Mouse (Mus musculus) intestine, postnatal 0 days (tissue): ENCODE measurements around the gene Cnn2. TPM values are rescaled to one million over a fixed set of nuclear protein-coding genes. Genes with fewer than 3 reads are reported as not detected.

Experiments
- ATAC-seq: fragments of 200-750 bp; cut with Nextera tagmentation; 2 replicates; pipeline ENCODE4 v1.8.0; 2017; ENCODE audit warnings: mild to moderate bottlenecking, moderate TSS enrichment, moderate library complexity
- H3K27ac ChIP-seq: fragments of 300-500 bp; sonication (generic); 2 replicates; pipeline ENCODE4 v1.5.1; 2014; ENCODE audit warnings: mild to moderate bottlenecking, low read depth, low read length, moderate library complexity
- H3K27me3 ChIP-seq: fragments of 300-500 bp; sonication (generic); replicated peaks from 2 replicates; pipeline ENCODE4 v1.6.1; 2014; ENCODE audit warnings: low read length, mixed read lengths; ENCODE audit not compliant: control insufficient read depth, insufficient read depth
- H3K36me3 ChIP-seq: fragments of 300-500 bp; sonication (generic); 2 replicates; pipeline ENCODE4 v1.6.1; 2014; ENCODE audit warnings: mild to moderate bottlenecking, moderate library complexity; ENCODE audit not compliant: control insufficient read depth, insufficient read depth
- H3K4me1 ChIP-seq: fragments of 300-500 bp; sonication (generic); replicated peaks from 2 replicates; pipeline ENCODE4 v1.6.1; 2014; ENCODE audit warnings: antibody characterized with exemption, low read length, mixed read lengths; ENCODE audit not compliant: control insufficient read depth, insufficient read depth
- H3K4me2 ChIP-seq: fragments of 300-500 bp; sonication (generic); replicated peaks from 2 replicates; pipeline ENCODE4 v1.6.1; 2014; ENCODE audit warnings: low read depth, mild to moderate bottlenecking, moderate library complexity
- H3K4me3 ChIP-seq: fragments of 300-500 bp; sonication (generic); 2 replicates; pipeline ENCODE4 v1.5.1; 2014; ENCODE audit warnings: low read depth, low read length
- H3K9ac ChIP-seq: fragments of 300-500 bp; sonication (generic); 2 replicates; pipeline ENCODE4 v1.6.1; 2014; ENCODE audit warnings: mild to moderate bottlenecking, low read depth, low read length
- H3K9me3 ChIP-seq: fragments of 300-500 bp; sonication (generic); 2 replicates; pipeline ENCODE4 v1.6.1; 2016; ENCODE audit warnings: mixed run types; ENCODE audit not compliant: control insufficient read depth
- CTCF ChIP-seq: sonication (generic); IDR thresholded peaks from 2 replicates; pipeline ENCODE4 v1.5.1; 2016; ENCODE audit warnings: low read depth, mild to moderate bottlenecking, control low read depth, antibody characterized with exemption, moderate library complexity
- WGBS: fragments of 180-500 bp; shearing (Covaris S2); extraction: QIAGEN DNeasy Blood & Tissue Kit; methylation state at CpG from one replicate; pipeline ENCODE4 v1.1.7; 2014; 5-methylcytosine and 5-hydroxymethylcytosine counted together
- polyA plus RNA-seq: library from polyadenylated mRNA; unstranded; fragments of >200 nt; fragmentation: Nextera tagmentation; extraction: Ambion mirVana; gene quantifications from 2 replicates; pipeline ENCODE4 v1.2.1, GENCODE M21; 2015

Gene Cnn2
- polyA plus RNA-seq, 1 experiment from 2014 or later, result 109 TPM

GRCm38 (mm10) chr10:80021320-80021641, 32.9 kb downstream of the Cnn2 start:
- 0 out of 2 replicates have a peak, but pooled peaks cover 3% of the 10 kb centered on the region for H3K27me3 ChIP-seq
- H3K4me3 ChIP-seq, result no peak overlapping the region
- H3K27ac ChIP-seq, result no peak overlapping the region
- no peaks in the 10 kb centered on the region for H3K36me3 ChIP-seq
- 77% methylated on average over 13 of the region's 13 CpGs for WGBS
- TF ChIP-seq CTCF, result no peak
- H3K9me3 ChIP-seq, result no peaks in the 10 kb centered on the region
- no peaks in the 10 kb centered on the region for H3K4me1 ChIP-seq
- no peak overlapping the region for H3K4me2 ChIP-seq
- no peak for ATAC-seq
- H3K9ac ChIP-seq, result no peak overlapping the region

DNA sequence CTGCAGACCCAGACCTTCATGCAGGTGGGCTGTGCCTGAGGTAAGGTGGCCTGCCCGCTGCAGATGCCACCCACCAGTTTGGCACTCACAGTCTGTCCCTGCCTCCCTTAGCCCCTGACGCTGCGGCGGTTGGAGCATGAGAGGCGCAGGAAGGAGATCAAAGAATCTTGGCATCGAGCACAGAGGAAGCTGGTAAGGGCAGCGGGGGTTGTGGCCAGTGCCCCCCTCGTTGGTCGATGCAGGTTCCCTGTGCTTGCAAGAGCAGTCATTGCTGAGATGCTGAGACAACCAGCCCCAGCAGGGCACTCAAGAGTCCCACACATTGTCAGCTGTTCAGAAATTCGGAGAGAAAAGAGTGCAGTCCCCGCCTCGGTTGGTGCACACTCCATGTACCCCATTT, 33.8 kb downstream of the Cnn2 start:
- H3K4me3 ChIP-seq, result no peak overlapping the region
- no peaks in the 10 kb centered on the region for H3K9me3 ChIP-seq
- no peak overlapping the region for H3K9ac ChIP-seq
- no peak for ATAC-seq
- no peaks in the 10 kb centered on the region for H3K36me3 ChIP-seq
- H3K27me3 ChIP-seq, result 0 out of 2 replicates have a peak, but pooled peaks cover 3% of the 10 kb centered on the region
- no peak for TF ChIP-seq CTCF
- no peak overlapping the region for H3K4me2 ChIP-seq
- no peak overlapping the region for H3K27ac ChIP-seq
- no peaks in the 10 kb centered on the region for H3K4me1 ChIP-seq
- 85% methylated on average over 12 of the region's 12 CpGs for WGBS

DNA sequence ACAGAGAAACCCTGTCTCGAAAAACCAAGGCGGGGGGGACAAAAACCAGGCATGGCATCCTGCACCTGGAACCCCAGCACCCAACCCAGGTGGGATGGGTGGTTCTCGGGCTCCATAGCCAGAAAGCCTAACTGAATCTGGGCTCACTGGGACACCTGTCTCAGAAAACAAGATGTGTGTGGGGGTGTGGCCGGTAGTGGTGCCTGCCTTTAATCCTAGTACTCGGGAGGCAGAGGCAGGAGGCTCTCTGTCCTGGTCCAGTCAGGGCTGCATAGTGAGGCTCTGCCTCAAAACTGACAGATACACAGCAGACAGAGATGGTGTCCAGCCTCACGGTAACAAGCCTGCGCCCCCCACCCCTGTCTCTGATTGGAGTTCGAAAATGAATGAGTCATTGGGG, 34.4 kb downstream of the Cnn2 start:
- no peak overlapping the region for H3K27ac ChIP-seq
- 94% methylated on average over 8 of the region's 8 CpGs for WGBS
- no peak overlapping the region for H3K9ac ChIP-seq
- H3K27me3 ChIP-seq, result 0 out of 2 replicates have a peak, but pooled peaks cover 3% of the 10 kb centered on the region
- no peak for ATAC-seq
- H3K36me3 ChIP-seq, result no peaks in the 10 kb centered on the region
- TF ChIP-seq CTCF, result no peak
- no peaks in the 10 kb centered on the region for H3K9me3 ChIP-seq
- 0 out of 2 replicates have a peak, but pooled peaks cover 3% of the 10 kb centered on the region for H3K4me1 ChIP-seq
- no peak overlapping the region for H3K4me3 ChIP-seq
- no peak overlapping the region for H3K4me2 ChIP-seq

GRCm38 (mm10) chr10:80023758-80024157, 35.4 kb downstream of the Cnn2 start:
- H3K9ac ChIP-seq, result no peak overlapping the region
- no peak overlapping the region for H3K27ac ChIP-seq
- no peak for ATAC-seq
- no peak for TF ChIP-seq CTCF
- 67% methylated on average over 5 of the region's 5 CpGs for WGBS
- no peak overlapping the region for H3K4me2 ChIP-seq
- no peaks in the 10 kb centered on the region for H3K9me3 ChIP-seq
- 0 out of 2 replicates have a peak, but pooled peaks cover 3% of the 10 kb centered on the region for H3K27me3 ChIP-seq
- no peaks in the 10 kb centered on the region for H3K36me3 ChIP-seq
- 0 out of 2 replicates have a peak, but pooled peaks cover 3% of the 10 kb centered on the region for H3K4me1 ChIP-seq
- no peak overlapping the region for H3K4me3 ChIP-seq

DNA sequence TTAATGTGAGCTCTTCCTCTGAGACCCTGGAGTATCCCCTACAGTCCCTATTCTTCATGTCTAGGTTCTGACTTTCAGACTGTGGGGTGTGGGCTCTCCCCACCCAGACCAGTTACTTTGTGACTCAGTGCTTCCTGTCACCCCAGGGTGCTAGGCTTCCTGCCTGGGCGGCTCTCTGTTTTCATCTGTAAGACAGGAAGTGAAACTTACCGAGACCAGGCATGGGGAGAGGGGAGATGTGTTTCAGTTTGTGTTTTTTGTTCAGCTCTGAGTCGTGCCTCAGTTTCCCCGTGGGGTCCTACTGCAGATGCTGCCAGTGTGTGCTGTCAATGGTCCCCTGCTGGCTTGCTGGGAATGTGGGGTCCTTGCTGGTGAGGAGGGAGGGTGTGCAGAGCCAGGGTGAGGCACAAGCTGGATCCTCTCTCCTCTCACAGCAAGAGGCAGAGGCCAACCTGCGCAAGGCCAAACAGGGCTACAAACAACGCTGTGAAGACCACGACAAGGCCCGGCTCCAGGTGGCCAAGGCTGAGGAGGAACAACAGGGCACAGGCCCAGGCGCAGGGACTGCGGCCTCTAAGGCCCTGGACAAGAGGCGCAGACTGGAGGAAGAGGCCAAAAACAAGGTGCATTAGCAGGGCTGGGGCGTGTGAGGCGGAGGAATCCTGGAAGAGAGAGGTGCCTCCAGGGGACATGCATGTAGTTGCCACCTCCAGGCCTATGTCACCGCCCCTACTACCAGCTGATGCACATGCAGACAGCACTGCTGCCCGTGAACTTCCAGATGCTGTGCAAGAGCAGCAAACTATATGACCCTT, 36.1 kb downstream of the Cnn2 start:
- no peaks in the 10 kb centered on the region for H3K9me3 ChIP-seq
- no peak overlapping the region for H3K4me2 ChIP-seq
- no peak overlapping the region for H3K9ac ChIP-seq
- WGBS, result 78% methylated on average over 15 of the region's 15 CpGs
- no peaks in the 10 kb centered on the region for H3K36me3 ChIP-seq
- H3K4me1 ChIP-seq, result 0 out of 2 replicates have a peak, but pooled peaks cover 3% of the 10 kb centered on the region
- 0 out of 2 replicates have a peak, but pooled peaks cover under 1% of the 10 kb centered on the region for H3K27me3 ChIP-seq
- TF ChIP-seq CTCF, result no peak
- no peak overlapping the region for H3K4me3 ChIP-seq
- no peak overlapping the region for H3K27ac ChIP-seq
- ATAC-seq, result no peak

GRCm38 (mm10) chr10:80025044-80025347, 36.6 kb downstream of the Cnn2 start:
- Histone ChIP-seq H3K27me3 (no peaks in the 10 kb centered on the region), H3K4me1 (0 out of 2 replicates have a peak, but pooled peaks cover 3% of the 10 kb centered on the region), H3K4me2 (no peak overlapping the region), H3K27ac (no peak overlapping the region), H3K9ac (no peak overlapping the region), H3K4me3 (no peak overlapping the region), H3K36me3 (no peaks in the 10 kb centered on the region), H3K9me3 (no peaks in the 10 kb centered on the region)
- no peak for TF ChIP-seq CTCF
- WGBS, result 47% methylated on average over 4 of the region's 4 CpGs
- no peak for ATAC-seq
